Mouse (Mus musculus) ES-E14 (cell line): ENCODE data around the gene Fbxo33.

Experiments used
- CHD2 ChIP-seq: IDR thresholded peaks from 2 replicates; pipeline ENCODE4 v1.6.1; 2014; ENCODE audit warnings: mild to moderate bottlenecking, low read depth, low read length, inconsistent platforms
- HCFC1 ChIP-seq: IDR thresholded peaks from 2 replicates; pipeline ENCODE4 v1.6.1; 2012; ENCODE audit warnings: low read length, inconsistent platforms, borderline replicate concordance; ENCODE audit not compliant: insufficient read depth
- MAFK ChIP-seq: IDR thresholded peaks from 2 replicates; pipeline ENCODE4 v1.6.1; 2014; ENCODE audit warnings: mild to moderate bottlenecking, low read depth, low read length, inconsistent platforms; ENCODE audit not compliant: insufficient read depth
- ZC3H11A ChIP-seq: IDR thresholded peaks from 2 replicates; pipeline ENCODE4 v1.6.1; 2012; ENCODE audit warnings: low read depth, mild to moderate bottlenecking, inconsistent platforms, low read length, borderline replicate concordance
- ZNF384 ChIP-seq: IDR thresholded peaks from 2 replicates; pipeline ENCODE4 v1.6.1; 2012; ENCODE audit warnings: low read depth, low read length, inconsistent platforms

GRCm38 (mm10) chr12:59199361-59199760 is 20.2 kb downstream of the Fbxo33 start:
- TF ChIP-seq HCFC1 (no peak), CHD2 (no peak), ZC3H11A (no peak), ZNF384 (no peak), MAFK (no peak)
